8 mouse cellular contexts compared by ENCODE assay signal in the genomic region with DNA sequence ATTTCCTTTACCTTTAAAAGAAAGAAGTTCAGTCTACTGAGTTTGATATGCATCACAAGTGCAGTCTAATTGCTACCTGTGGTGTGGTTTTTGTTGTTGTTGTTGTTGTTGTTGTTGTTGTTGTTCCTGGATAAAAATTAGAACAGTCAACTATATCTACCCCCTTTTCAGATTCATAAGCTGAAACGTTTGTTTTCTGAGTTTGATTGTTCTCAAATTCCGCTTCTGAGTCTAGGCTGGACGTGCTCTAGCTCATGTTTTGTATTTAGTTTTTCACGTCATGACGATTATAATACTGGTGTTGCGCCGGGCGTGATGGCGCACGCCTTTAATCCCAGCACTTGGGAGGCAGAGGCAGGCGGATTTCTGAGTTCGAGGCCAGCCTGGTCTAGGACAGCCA. TPM values are rescaled to one million over a fixed set of nuclear protein-coding genes. Genes with fewer than 3 reads are reported as not detected.
DNase-seq lines count a peak whose midpoint lies in the region; ATAC-seq and TF ChIP-seq lines count a peak whose summit lies in the region.

No protein-coding gene starts in this region.

- H3K4me1 ChIP-seq in kidney, embryonic 16.5 days (ENCODE audit: insufficient read depth, low read length) = peaks cover 3% of the 10 kb centered on the region; the same call in 1 of the 2 replicates
- no peaks in the 10 kb centered on the region; the same call in 1 of the 2 replicates for H3K4me1 ChIP-seq in bone marrow, adult 2 months (ENCODE audit: control insufficient read depth, insufficient read depth, low read length)
- H3K4me1 ChIP-seq in hindbrain, embryonic 12.5 days = peaks cover 3% of the 10 kb centered on the region; the same call in 1 of the 2 replicates
- H3K4me1 ChIP-seq in midbrain, embryonic 16.5 days (ENCODE audit: control insufficient read depth, insufficient read depth, low read length) = peaks cover 8% of the 10 kb centered on the region

- no peaks in the 10 kb centered on the region for H3K9me3 ChIP-seq in kidney, embryonic 16.5 days (ENCODE audit: low read length)
- no peaks in the 10 kb centered on the region for H3K9me3 ChIP-seq in hindbrain, embryonic 12.5 days (replicated peaks)
- H3K9me3 ChIP-seq in midbrain, embryonic 16.5 days (replicated peaks; ENCODE audit: control insufficient read depth, low read length, poor library complexity, severe bottlenecking) = no peaks in the 10 kb centered on the region

- H3K4me2 ChIP-seq in kidney, embryonic 16.5 days (replicated peaks; ENCODE audit: low read depth, low read length) = peak overlapping the region; percentile 69
- H3K4me2 ChIP-seq in hindbrain, embryonic 12.5 days (replicated peaks) = peak overlapping the region; percentile 66
- H3K4me2 ChIP-seq in midbrain, embryonic 16.5 days (ENCODE audit: low read length) = peak overlapping the region; percentile 77

- no peak overlapping the region for H3K27ac ChIP-seq in kidney, embryonic 16.5 days (ENCODE audit: low read length)
- H3K27ac ChIP-seq in bone marrow, adult 2 months (ENCODE audit: control insufficient read depth, insufficient read depth, low read depth, low read length, poor library complexity) = no peak overlapping the region
- H3K27ac ChIP-seq in hindbrain, embryonic 12.5 days = no peak overlapping the region
- H3K27ac ChIP-seq in midbrain, embryonic 16.5 days (ENCODE audit: low read length) = no peak overlapping the region

- no peak for DNase-seq in kidney, adult 8-10 months
- DNase-seq in left cerebral cortex, postnatal 4 days = no peak
- no peak for DNase-seq in left cerebral cortex, adult 18-20 months (ENCODE audit: low spot score in 2 of 2)
- DNase-seq in urinary bladder, postnatal 25 days (ENCODE audit: low spot score) = no peak

- H3K4me3 ChIP-seq in kidney, embryonic 16.5 days (ENCODE audit: low read length) = peak overlapping the region; percentile 81
- H3K4me3 ChIP-seq in bone marrow, adult 2 months (replicated peaks; ENCODE audit: control insufficient read depth, low read depth, low read length) = peak overlapping the region; percentile 94
- peak overlapping the region; percentile 87 for H3K4me3 ChIP-seq in hindbrain, embryonic 12.5 days
- H3K4me3 ChIP-seq in midbrain, embryonic 16.5 days (ENCODE audit: low read depth, low read length) = peak overlapping the region; percentile 94

- peak overlapping the region; percentile 88 for H3K9ac ChIP-seq in kidney, embryonic 16.5 days (replicated peaks; ENCODE audit: low read length)
- no peak overlapping the region for H3K9ac ChIP-seq in hindbrain, embryonic 12.5 days
- H3K9ac ChIP-seq in midbrain, embryonic 16.5 days (ENCODE audit: low read depth, low read length) = peak overlapping the region; percentile 91

- no peak for TF ChIP-seq POLR2A in bone marrow, adult 2 months (IDR thresholded peaks at IDR 0.05; ENCODE audit: borderline replicate concordance, control insufficient read depth, low read depth, low read length)

- ATAC-seq in kidney, embryonic 16.5 days (ENCODE audit: low FRiP score, low TSS enrichment) = no peak
- ATAC-seq in hindbrain, embryonic 12.5 days (ENCODE audit: low FRiP score) = no peak
- no peak for ATAC-seq in midbrain, embryonic 16.5 days

- no peaks in the 10 kb centered on the region for H3K27me3 ChIP-seq in kidney, embryonic 16.5 days (ENCODE audit: insufficient read depth, low read length)
- no peaks in the 10 kb centered on the region for H3K27me3 ChIP-seq in hindbrain, embryonic 12.5 days
- H3K27me3 ChIP-seq in midbrain, embryonic 16.5 days (ENCODE audit: control insufficient read depth, insufficient read depth, low read depth, low read length) = no peaks in the 10 kb centered on the region

- TF ChIP-seq CTCF in bone marrow, adult 2 months (IDR thresholded peaks at IDR 0.05; ENCODE audit: control insufficient read depth, insufficient read depth, low read length) = no peak

- intact Hi-C loops in left cerebral cortex, postnatal 4 days (cut with DNase I) = no loop called here

- H3K36me3 ChIP-seq in kidney, embryonic 16.5 days (ENCODE audit: insufficient read depth, low read length) = no peaks in the 10 kb centered on the region
- H3K36me3 ChIP-seq in hindbrain, embryonic 12.5 days = no peaks in the 10 kb centered on the region
- H3K36me3 ChIP-seq in midbrain, embryonic 16.5 days (ENCODE audit: control insufficient read depth, insufficient read depth, low read length) = no peaks in the 10 kb centered on the region

- 72% methylated on average over 12 of the region's 12 CpGs for WGBS in kidney, embryonic 16.5 days
- whole genome bisulfite sequencing in bone marrow, adult 2 months = 64% methylated on average over 12 of the region's 12 CpGs
- WGBS in hindbrain, embryonic 12.5 days = 82% methylated on average over 12 of the region's 12 CpGs
- 73% methylated on average over 12 of the region's 12 CpGs for WGBS in midbrain, embryonic 16.5 days

RNA-seq across cellular contexts. Expression of gene Ascc3, which starts 0.9 kb away (rescaled TPM):
- 14.4 and 18.9 TPM in 2 replicates for polyA plus RNA-seq in kidney, embryonic 16.5 days (2015; fragmentation: Nextera tagmentation; extraction: Ambion mirVana)
- 10.3 and 11.0 TPM in 2 replicates for polyA plus RNA-seq in bone marrow, adult 2 months (2011; ENCODE audit: insufficient read depth, insufficient read length, low replicate concordance, missing spikeins)
- 25.6 and 26.9 TPM in 2 replicates for polyA plus RNA-seq in hindbrain, embryonic 12.5 days (2016; fragmentation: Nextera tagmentation; extraction: Ambion mirVana)
- 16.6 and 20.2 TPM in 2 replicates for polyA plus RNA-seq in midbrain, embryonic 16.5 days (2015; fragmentation: Nextera tagmentation; extraction: Ambion mirVana)
- 10 to 100 TPM; 36.0 to 39.3 TPM for total RNA-seq in left cerebral cortex, postnatal 4 days (2021)
- total RNA-seq in left cerebral cortex, adult 18-20 months (2021) = 10 to 100 TPM; 23.9 to 27.9 TPM
